Mouse (Mus musculus): Measurements from ENCODE around the gene Irf2bp2.

GRCm38 (mm10) chr8:126554741-126555140 lies 39.0 kb downstream of the Irf2bp2 start:
- TF ChIP-seq CTCF (conservative IDR thresholded peaks at IDR 0.05; ENCODE audit: insufficient read depth, insufficient read length, low read depth, low read length) (no peak), POLR2A (IDR thresholded peaks at IDR 0.05; ENCODE audit: low read depth, low read length) (no peak)
